Mouse (Mus musculus) lung, postnatal 0 days (tissue): Measurements from ENCODE around the gene Atp2a1.

ENCODE experiments used
- CTCF ChIP-seq: IDR thresholded peaks from 2 replicates; pipeline ENCODE4 v1.5.1; 2016; ENCODE audit warnings: antibody characterized with exemption, mild to moderate bottlenecking
- EP300 ChIP-seq: IDR thresholded peaks from 2 replicates; pipeline ENCODE4 v1.6.1; 2016; ENCODE audit warnings: antibody characterized with exemption, mild to moderate bottlenecking, control low read depth

- TF ChIP-seq CTCF, result 0 out of 2 replicates have a peak, but pooled peaks have one; percentile 5
- no peak for TF ChIP-seq EP300
Observed at GRCm38 (mm10) chr7:126482392-126482871, 19.5 kb upstream of the Atp2a1 start.
